Mouse (Mus musculus) heart, adult 2 months (tissue): Measurements from ENCODE around the gene Sbf2.

Experiments used
- EP300 ChIP-seq: fragments of 200-500 bp; IDR thresholded peaks from 2 replicates; pipeline ENCODE4 v1.6.1; 2011; ENCODE audit warnings: low read depth, low read length, control low read depth; ENCODE audit not compliant: insufficient read depth
- POLR2A ChIP-seq: fragments of 200-500 bp; IDR thresholded peaks from 2 replicates; pipeline ENCODE4 v1.6.1; 2011; ENCODE audit warnings: mild to moderate bottlenecking, low read depth, low read length, control low read depth; ENCODE audit not compliant: insufficient read depth

- no peak for TF ChIP-seq EP300
- TF ChIP-seq POLR2A, result no peak
Observed at GRCm38 (mm10) chr7:110307741-110308140, 307.0 kb downstream of the Sbf2 start.
